Mouse (Mus musculus) neural tube, embryonic 14.5 days (tissue): ENCODE data around the gene Cfap70. TPM values are rescaled to one million over a fixed set of nuclear protein-coding genes. Genes with fewer than 3 reads are reported as not detected.

Source experiments
- ATAC-seq: fragments of 200-750 bp; cut with Nextera tagmentation; 2 replicates; pipeline ENCODE4 v1.8.0; 2017; ENCODE audit warnings: low read depth, mild to moderate bottlenecking, moderate TSS enrichment, moderate library complexity
- H3K27ac ChIP-seq: fragments of 300-500 bp; sonication (generic); 2 replicates; pipeline ENCODE4 v1.5.1; 2014; ENCODE audit warnings: low read depth, mild to moderate bottlenecking, control low read depth, low read length, moderate library complexity, mixed read lengths
- H3K27me3 ChIP-seq: fragments of 300-500 bp; sonication (generic); 2 replicates; pipeline ENCODE4 v1.6.1; 2014; ENCODE audit warnings: low read length; ENCODE audit not compliant: control insufficient read depth, insufficient read depth
- H3K36me3 ChIP-seq: fragments of 300-500 bp; sonication (generic); 2 replicates; pipeline ENCODE4 v1.6.1; 2014; ENCODE audit warnings: low read length, mixed read lengths; ENCODE audit not compliant: control insufficient read depth, insufficient read depth
- H3K4me1 ChIP-seq: fragments of 300-500 bp; sonication (generic); 2 replicates; pipeline ENCODE4 v1.6.1; 2014; ENCODE audit warnings: low read length; ENCODE audit not compliant: control insufficient read depth, insufficient read depth
- H3K4me2 ChIP-seq: fragments of 300-500 bp; sonication (generic); 2 replicates; pipeline ENCODE4 v1.6.1; 2014; ENCODE audit warnings: mild to moderate bottlenecking, low read depth, low read length, control low read depth
- H3K4me3 ChIP-seq: fragments of 300-500 bp; sonication (generic); 2 replicates; pipeline ENCODE4 v1.5.1; 2014; ENCODE audit warnings: low read depth, low read length, control low read depth, mixed read lengths
- H3K9ac ChIP-seq: fragments of 300-500 bp; sonication (generic); replicated peaks from 2 replicates; pipeline ENCODE4 v1.6.1; 2014; ENCODE audit warnings: low read depth, mild to moderate bottlenecking, control low read depth, low read length, mixed read lengths
- H3K9me3 ChIP-seq: fragments of 300-500 bp; sonication (generic); 2 replicates; pipeline ENCODE4 v1.6.1; 2016; ENCODE audit warnings: low read length; ENCODE audit not compliant: control insufficient read depth
- WGBS: fragments of 180-500 bp; shearing (Covaris S2); extraction: QIAGEN DNeasy Blood & Tissue Kit; methylation state at CpG from one replicate; pipeline ENCODE4 v1.1.7; 2014; 5-methylcytosine and 5-hydroxymethylcytosine counted together
- polyA plus RNA-seq: library from polyadenylated mRNA; unstranded; fragments of >200 nt; fragmentation: Nextera tagmentation; extraction: Ambion mirVana; gene quantifications from 2 replicates; pipeline ENCODE4 v1.2.1, GENCODE M21; 2014

Gene Cfap70
- polyA plus RNA-seq, 1 experiment from 2014 or later, result 1.9 TPM

DNA sequence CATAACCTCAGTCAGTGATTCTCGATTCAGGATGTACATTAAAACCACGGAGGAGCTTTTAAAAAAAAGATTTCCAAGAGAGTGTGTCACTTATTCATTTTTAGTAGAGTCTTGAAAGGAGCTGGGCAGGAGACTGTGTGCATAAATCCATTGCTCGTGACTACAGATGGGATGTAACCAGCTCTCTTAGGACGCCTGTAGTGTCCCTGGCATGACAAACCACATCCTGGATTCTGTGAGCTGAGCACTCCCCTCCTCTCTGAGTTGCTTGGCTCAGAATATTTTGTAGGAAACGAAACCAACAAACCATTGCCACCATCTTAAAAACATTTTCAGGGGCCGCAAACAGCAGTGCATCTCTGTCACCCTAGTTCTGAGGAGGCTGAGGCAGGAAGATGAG lies 15.1 kb downstream of the Cfap70 start:
- no peak overlapping the region for H3K4me2 ChIP-seq
- H3K9me3 ChIP-seq, result no peaks in the 10 kb centered on the region
- no peak overlapping the region for H3K4me3 ChIP-seq
- H3K9ac ChIP-seq, result no peak overlapping the region
- WGBS, result 75% methylated on average over 6 of the region's 6 CpGs
- ATAC-seq, result no peak
- H3K27me3 ChIP-seq, result no peaks in the 10 kb centered on the region
- H3K27ac ChIP-seq, result no peak overlapping the region
- H3K4me1 ChIP-seq, result no peaks in the 10 kb centered on the region
- H3K36me3 ChIP-seq, result no peaks in the 10 kb centered on the region

DNA sequence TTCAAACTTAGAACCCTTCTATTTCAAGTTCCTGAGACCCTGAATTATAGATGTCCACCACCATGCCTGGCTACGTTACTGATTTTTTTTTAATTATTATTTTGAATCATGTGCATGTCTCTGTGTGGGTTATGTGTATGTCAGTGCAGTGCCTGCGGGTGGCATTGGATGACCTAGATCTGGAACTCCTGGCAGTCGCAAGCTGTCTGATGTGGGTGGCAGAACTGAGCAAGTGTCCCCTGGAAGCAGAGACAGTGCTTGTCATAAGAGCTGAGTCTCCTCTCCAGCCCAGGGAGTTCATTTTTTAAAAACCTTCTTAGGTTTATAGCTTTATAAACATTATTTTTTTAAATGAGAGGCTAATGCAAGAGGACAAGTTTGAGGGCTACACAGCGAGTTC lies 19.6 kb downstream of the Cfap70 start:
- no peak overlapping the region for H3K4me3 ChIP-seq
- 93% methylated on average over 4 of the region's 4 CpGs for whole genome bisulfite sequencing
- H3K36me3 ChIP-seq, result no peaks in the 10 kb centered on the region
- no peaks in the 10 kb centered on the region for H3K4me1 ChIP-seq
- no peaks in the 10 kb centered on the region for H3K9me3 ChIP-seq
- no peak overlapping the region for H3K9ac ChIP-seq
- H3K27ac ChIP-seq, result no peak overlapping the region
- ATAC-seq, result no peak
- H3K4me2 ChIP-seq, result no peak overlapping the region
- H3K27me3 ChIP-seq, result no peaks in the 10 kb centered on the region

DNA sequence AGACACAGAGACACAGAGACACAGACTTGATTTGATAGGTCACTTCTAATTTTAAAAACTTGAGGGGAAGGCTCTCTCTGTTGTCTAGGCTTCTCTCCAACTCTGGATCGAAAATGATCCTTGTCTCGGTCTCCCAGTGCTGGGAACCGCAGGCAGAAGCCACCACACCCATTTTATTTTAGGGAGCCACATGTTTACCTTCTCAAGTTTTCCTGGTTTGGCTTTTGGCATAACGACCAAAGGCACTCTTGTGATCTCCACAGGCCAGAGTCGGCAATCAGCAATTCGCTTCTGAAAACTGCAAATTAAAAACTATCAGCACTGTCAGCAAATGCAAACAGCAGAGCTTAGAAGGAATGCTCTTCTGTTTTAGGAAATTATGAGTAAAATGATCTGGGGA lies 20.3 kb downstream of the Cfap70 start:
- 86% methylated on average over 6 of the region's 6 CpGs for WGBS
- ATAC-seq, result no peak
- H3K36me3 ChIP-seq, result no peaks in the 10 kb centered on the region

DNA sequence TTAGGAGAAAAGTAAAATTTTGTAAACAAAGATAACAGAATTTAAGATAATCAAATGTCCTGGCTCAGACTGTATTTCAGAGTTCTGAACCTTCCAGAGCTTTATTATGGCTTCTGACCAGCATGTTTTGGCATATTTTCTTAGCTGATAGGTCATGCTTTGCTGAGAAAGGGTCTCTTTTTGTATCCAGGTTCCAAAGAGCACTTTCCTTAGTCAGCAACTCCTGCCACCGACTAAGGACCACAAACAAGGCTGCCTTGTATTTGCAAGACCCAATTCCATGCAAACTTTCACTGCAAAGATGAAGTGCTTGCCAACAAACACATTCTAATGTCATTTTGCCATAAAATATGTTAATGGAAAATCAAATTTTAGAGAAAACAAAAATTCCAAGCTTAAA lies 22.2 kb downstream of the Cfap70 start:
- H3K4me2 ChIP-seq, result no peak overlapping the region
- no peaks in the 10 kb centered on the region for H3K27me3 ChIP-seq
- WGBS, result 58% methylated on average over 1 of the region's 1 CpGs
- no peak overlapping the region for H3K4me3 ChIP-seq
- H3K9ac ChIP-seq, result no peak overlapping the region
- no peaks in the 10 kb centered on the region for H3K4me1 ChIP-seq
- no peaks in the 10 kb centered on the region for H3K36me3 ChIP-seq
- H3K9me3 ChIP-seq, result no peaks in the 10 kb centered on the region
- no peak overlapping the region for H3K27ac ChIP-seq
- no peak for ATAC-seq

More for the DNA sequence above, 20.3 kb downstream of the Cfap70 start:
- H3K4me2 ChIP-seq, result no peak overlapping the region
- no peaks in the 10 kb centered on the region for H3K9me3 ChIP-seq
- no peak overlapping the region for H3K4me3 ChIP-seq
- H3K27me3 ChIP-seq, result no peaks in the 10 kb centered on the region
- no peaks in the 10 kb centered on the region for H3K4me1 ChIP-seq
- H3K27ac ChIP-seq, result no peak overlapping the region
- no peak overlapping the region for H3K9ac ChIP-seq

DNA sequence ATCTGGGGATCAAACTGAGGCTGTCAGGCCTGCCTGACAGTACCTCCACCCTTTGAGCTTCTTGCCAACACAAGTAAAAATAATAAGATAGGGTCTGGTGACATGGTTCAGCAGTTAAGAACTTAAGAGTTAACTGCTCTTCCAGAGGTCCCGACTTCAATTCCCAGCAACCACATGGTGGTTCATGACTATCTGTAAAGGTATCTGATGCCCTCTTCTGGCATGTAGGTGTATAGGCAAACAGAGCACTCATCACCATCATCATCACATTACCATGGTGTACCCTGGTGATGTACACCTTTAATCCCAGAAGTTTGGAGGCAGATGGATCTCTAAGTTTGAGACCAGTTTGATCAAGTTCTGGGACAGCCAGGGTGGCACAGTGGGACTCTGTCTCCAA lies 23.4 kb downstream of the Cfap70 start:
- no peak overlapping the region for H3K27ac ChIP-seq
- WGBS, result 48% methylated on average over 1 of the region's 1 CpGs
- no peaks in the 10 kb centered on the region for H3K27me3 ChIP-seq
- H3K4me1 ChIP-seq, result no peaks in the 10 kb centered on the region
- H3K9ac ChIP-seq, result no peak overlapping the region
- H3K9me3 ChIP-seq, result no peaks in the 10 kb centered on the region
- no peak overlapping the region for H3K4me3 ChIP-seq
- no peak overlapping the region for H3K4me2 ChIP-seq
- H3K36me3 ChIP-seq, result no peaks in the 10 kb centered on the region
- no peak for ATAC-seq

DNA sequence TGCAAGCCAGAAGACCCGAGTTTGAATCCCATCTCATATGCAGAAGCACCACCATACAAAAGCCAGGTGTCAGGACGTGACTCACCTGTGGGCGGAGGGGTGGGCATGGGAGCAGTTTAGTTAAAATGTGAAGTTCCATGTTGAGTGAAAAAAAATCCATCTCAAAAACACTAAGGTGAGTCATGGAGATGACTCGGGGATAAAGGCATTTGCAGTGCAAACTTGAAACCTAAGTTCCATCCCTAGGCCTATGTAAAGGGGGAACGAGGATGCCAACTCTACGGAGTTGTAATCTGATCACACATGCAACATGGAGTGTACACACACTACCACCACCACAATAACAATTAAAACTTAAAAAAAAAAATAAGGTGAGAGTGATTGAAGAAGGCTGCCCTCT lies 29.0 kb downstream of the Cfap70 start:
- H3K9me3 ChIP-seq, result no peaks in the 10 kb centered on the region
- no peaks in the 10 kb centered on the region for H3K27me3 ChIP-seq
- H3K36me3 ChIP-seq, result no peaks in the 10 kb centered on the region
- H3K4me2 ChIP-seq, result no peak overlapping the region
- no peak overlapping the region for H3K27ac ChIP-seq
- no peak overlapping the region for H3K4me3 ChIP-seq
- 90% methylated on average over 6 of the region's 6 CpGs for WGBS
- H3K4me1 ChIP-seq, result no peaks in the 10 kb centered on the region
- no peak for ATAC-seq
- no peak overlapping the region for H3K9ac ChIP-seq

DNA sequence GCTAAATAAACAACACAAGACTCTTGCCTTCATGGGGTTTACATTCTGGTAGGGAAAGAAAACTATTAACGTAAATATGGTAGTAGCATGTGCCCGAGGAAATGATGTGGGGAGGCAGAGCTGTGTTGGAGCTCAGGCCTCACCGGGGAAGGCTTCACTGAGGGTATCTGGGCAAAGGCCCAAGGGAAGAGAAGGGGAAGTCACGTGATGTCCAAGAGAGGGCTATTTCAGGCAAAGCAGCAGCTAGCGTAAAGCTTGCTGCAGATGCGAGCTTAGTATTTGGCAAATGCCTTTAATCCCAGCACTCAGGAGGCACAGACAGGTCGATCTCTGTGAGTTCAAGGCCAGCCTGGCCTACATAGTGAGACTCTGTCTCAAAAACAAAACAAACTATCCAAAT lies 29.8 kb downstream of the Cfap70 start:
- ATAC-seq, result no peak
- WGBS, result 83% methylated on average over 7 of the region's 7 CpGs
- Histone ChIP-seq H3K4me2 (no peak overlapping the region), H3K9me3 (no peaks in the 10 kb centered on the region), H3K9ac (no peak overlapping the region), H3K36me3 (no peaks in the 10 kb centered on the region), H3K27me3 (no peaks in the 10 kb centered on the region), H3K4me3 (no peak overlapping the region), H3K27ac (no peak overlapping the region), H3K4me1 (no peaks in the 10 kb centered on the region)

DNA sequence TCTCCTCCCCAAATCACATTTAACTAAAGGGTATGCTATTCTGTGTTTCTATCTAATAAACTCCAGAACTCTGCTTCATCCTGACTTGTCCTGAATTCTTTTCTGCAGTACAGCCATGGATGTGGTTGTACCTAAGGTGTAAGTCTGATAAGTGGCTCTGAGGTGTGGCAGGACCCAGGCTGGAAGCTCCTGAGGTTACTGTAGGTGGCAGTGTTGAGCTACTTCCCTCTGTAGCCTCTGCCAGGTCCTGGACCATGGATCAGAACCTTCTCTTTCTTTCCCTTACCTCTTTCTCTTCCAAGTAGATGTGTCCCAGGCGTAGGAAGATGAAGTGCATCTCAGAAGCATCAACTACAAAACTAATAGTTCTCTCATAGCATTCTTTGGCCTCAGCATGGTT lies 52.0 kb downstream of the Cfap70 start:
- Histone ChIP-seq H3K27ac (no peak overlapping the region), H3K9me3 (no peaks in the 10 kb centered on the region), H3K4me1 (no peaks in the 10 kb centered on the region), H3K4me3 (no peak overlapping the region), H3K27me3 (no peaks in the 10 kb centered on the region), H3K9ac (no peak overlapping the region), H3K4me2 (no peak overlapping the region), H3K36me3 (no peaks in the 10 kb centered on the region)
- ATAC-seq, result no peak
- 53% methylated on average over 1 of the region's 1 CpGs for WGBS

DNA sequence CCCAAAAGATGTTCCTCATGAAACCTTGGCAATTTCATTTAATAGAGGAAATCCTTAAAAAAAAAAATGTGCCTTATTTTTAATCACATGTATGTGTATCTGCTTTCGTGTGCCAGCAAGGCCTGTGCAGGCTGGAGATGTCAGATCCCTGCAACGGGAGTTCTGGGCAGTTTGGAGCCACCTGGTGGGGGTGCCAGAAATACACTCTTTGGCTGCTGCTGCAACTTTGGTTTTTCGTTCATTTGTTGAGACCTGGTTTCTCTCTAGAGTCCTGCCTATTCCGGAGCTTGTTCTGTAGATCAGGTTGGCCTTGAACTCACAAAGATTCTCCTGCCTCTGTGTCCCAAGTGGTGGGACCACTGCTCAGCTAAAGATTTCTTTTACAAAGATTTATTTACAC lies 53.2 kb downstream of the Cfap70 start:
- Histone ChIP-seq H3K4me2 (no peak overlapping the region), H3K36me3 (no peaks in the 10 kb centered on the region), H3K27me3 (no peaks in the 10 kb centered on the region), H3K27ac (no peak overlapping the region), H3K9me3 (no peaks in the 10 kb centered on the region), H3K9ac (no peak overlapping the region), H3K4me1 (no peaks in the 10 kb centered on the region), H3K4me3 (no peak overlapping the region)
- 49% methylated on average over 4 of the region's 4 CpGs for WGBS
- ATAC-seq, result no peak

DNA sequence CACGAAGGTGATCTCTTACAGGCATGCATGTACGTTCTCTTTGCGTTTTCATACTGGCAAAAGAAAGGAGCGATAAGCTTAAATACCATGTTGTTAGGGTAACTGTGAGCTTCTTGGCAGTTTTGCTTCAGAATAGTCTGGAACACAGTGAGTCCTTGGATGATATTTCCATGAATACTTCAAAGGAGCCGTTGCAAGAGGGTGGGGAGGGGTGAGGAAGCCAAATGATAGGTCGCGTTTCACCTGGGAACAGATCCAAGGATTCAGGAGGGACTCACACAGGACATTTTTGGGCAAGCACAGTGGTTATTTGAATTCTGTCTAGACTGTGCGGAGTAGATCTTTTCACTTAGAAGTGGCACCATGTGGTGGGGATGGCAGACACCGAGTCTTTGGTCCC lies 54.8 kb downstream of the Cfap70 start:
- Histone ChIP-seq H3K4me1 (no peaks in the 10 kb centered on the region), H3K4me2 (no peak overlapping the region), H3K9me3 (no peaks in the 10 kb centered on the region), H3K4me3 (no peak overlapping the region), H3K27ac (no peak overlapping the region), H3K36me3 (no peaks in the 10 kb centered on the region), H3K9ac (no peak overlapping the region), H3K27me3 (no peaks in the 10 kb centered on the region)
- no peak for ATAC-seq
- 89% methylated on average over 9 of the region's 9 CpGs for WGBS
